Mouse (Mus musculus): Measurements from ENCODE around the gene Atp13a5.

Atp13a5 gene

DNA sequence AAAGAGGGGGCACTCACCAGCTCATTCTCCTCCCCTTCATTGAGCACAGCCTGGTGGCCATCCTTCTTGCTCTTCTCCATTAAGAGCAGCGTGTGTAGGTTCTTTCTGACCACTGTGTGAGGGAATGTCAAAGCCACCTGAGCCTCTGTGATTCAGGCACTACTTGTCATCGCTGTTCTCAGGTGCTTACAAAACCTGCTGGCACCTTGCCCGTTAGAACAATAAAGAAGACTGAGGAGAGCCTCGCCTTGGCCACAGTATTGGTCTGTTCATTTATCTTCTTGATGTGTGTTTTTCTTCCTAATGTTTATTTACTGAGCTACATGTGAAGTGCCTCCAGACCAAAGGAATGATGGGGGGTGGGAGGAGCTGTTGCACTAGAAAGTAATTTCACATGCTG, at the start of gene Atp13a5:
Atp13a5 (minus strand) TSS at position 275 of the 400 bp plus-strand sequence.
- peak; percentile 11 for DNase-seq (ENCODE audit: low spot score)

DNA sequence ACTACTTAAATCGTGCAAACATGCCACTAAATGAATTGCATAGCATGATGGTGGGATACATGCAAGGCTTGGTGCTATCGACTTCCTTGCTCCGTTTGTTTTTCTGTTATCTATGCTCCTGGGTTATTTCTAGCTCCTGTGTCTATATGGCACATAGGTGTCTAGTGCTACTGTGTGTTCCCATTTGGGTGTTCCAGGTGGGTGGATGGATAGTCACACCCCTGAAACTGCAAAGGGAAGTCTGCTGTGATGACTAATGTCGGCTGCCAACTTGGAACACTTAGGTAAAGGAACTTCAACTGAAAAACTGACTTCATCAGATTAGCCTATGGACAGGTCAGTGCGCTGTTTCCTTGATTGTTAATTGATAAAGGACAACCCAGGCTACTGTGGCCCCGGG, 36.3 kb upstream of the Atp13a5 start:
- no peak for DNase-seq (ENCODE audit: low spot score)

DNA sequence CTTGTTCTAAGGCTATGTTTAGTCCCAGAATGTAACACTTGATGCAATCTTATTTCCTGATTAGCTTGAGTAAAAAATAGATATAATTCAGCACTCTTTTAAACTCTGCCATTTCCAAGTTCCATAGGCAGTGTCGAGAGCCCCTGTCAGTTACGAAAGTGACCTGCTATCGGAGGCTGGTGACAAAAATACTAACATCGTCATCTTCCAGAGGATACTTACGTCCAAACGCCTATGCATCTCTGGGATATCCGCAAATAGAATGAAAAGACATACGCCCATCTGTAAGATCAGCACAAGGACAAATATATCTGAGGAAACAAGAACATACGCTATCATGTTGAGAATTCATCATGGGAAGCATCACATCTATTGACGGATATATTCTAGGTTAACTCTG, 28.8 kb upstream of the Atp13a5 start:
- no peak for DNase-seq (ENCODE audit: low spot score)

DNA sequence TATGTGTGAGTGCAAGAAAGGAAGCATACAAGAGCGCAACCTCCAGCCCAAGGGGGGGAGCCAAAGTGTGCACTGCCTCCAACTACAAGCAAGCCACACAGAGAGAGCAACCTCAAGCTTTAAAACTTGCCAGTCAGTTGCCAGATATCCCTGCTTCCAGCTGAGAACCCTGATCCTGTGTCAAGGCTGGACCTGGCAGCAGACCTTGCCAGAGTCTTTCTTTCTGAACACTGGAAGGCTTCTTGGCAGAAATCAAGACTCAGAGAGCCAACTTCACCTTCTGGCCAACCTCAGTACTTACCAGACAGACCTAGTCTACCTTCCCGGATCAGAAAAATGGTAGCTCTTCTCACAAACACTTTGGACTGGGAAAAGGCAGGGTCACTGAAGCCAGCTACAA, 20.5 kb upstream of the Atp13a5 start:
- DNase-seq (ENCODE audit: low spot score): peak; percentile 2

DNA sequence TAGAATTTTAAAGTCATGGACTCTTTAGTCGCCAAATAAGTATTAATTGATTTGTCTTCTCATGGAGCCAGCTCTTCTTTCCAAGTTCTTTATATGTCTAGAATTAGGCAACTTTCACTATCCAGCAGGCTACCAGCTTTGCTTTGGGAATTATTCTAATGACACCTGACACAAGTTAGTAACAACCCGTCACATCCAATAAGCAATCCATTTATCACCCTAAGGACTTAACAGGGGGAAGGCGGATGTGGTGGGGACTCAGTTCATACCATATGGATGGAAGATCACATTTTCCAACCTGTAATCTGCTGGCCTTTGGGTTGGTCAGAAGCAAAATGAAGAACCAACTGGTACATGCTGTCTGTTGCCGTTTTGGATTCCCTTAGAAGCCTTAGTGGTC, 6.2 kb upstream of the Atp13a5 start:
- DNase-seq (ENCODE audit: low spot score): no peak

DNA sequence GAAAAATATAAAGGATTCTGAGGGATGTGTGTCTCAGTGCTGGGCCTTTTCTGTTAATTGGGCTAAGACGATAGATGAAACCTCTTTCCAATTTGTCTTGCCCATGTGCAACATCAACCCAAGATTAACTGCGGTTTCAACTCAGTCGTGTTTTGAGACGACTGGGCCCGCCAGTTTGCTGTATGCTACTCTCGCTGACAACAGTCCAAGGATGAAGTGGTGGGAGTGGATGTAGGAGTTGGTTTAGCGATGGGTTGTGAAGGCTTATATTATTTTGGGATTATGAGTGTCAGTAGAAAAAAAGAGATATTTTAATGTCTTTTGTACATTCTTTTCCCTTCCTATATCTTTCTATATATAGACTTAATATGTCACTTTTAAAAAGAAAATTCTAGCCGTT, 3.9 kb downstream of the Atp13a5 start:
- DNase-seq (ENCODE audit: low spot score): no peak

DNA sequence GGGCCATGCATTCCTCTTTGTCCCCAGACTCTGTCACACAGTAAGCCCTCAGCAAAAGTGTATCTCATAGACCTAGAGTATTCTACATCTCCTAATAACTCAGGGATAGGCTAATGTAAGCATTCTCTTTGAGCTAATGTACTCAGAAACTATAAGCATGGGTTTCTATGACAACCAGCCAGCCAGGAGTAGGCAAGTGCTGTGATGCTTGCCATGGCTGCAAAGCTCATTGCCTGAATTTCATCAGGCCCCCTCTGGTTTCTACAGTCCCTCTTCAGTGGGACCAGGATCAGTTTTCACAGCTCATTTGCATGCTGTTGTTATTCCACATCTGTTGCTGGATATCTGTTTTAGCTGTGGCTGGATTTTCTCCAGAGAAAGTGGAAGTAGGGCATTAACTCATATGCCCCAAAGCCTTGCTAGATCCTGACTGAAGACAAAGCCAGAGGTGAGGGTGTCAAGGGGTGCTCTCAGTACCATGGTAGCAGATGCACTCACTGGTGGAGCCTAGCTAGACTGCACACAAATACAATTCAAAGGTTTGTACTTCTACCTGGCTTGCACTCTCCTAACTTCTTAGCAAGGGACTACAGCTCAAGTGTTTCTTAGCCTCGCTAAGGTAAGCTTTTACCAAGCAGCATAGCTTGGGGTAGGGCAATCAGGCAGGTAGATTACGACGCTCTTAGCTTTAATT, 47.0 kb downstream of the Atp13a5 start:
- DNase-seq (ENCODE audit: low spot score): no peak

DNA sequence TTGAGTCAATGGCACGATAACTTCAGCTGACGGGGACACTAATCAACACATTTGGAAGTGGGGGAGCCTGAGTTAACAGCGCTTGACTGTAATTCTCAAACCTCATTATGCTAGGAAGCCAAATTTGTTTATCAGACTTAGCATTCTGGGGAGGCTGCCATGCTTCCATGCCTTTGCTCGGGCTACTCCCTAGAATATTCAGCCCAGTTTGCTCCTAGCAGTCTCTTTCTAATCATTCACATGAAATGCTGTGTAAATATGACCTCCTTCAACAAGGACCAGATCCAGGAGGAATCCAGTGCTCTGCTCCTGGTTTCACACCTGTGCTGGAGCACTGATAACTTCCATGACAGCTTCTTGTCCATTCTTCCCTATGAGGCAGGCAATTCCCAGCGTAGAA, 47.6 kb downstream of the Atp13a5 start:
- DNase-seq (ENCODE audit: low spot score): no peak

DNA sequence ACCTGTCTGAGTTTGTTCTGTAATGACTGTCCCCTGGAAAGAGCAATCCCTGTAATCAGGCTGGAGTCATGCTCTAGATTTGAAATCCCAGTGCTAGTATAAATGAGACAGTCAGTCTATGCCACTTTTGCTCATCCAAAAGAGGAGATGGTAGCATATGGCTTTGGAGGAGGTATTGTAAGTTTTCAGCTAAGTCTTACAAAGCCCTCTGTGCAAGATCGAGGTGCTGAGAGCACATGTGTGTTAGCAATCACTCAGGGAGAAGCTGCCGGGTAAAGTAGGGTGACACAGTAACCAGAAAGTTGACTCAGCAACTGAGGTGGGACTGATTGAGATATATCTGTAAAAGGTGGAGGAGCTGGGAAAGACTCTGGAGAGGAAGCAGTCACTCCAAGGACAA, 49.3 kb downstream of the Atp13a5 start:
- DNase-seq (ENCODE audit: low spot score): no peak

DNA sequence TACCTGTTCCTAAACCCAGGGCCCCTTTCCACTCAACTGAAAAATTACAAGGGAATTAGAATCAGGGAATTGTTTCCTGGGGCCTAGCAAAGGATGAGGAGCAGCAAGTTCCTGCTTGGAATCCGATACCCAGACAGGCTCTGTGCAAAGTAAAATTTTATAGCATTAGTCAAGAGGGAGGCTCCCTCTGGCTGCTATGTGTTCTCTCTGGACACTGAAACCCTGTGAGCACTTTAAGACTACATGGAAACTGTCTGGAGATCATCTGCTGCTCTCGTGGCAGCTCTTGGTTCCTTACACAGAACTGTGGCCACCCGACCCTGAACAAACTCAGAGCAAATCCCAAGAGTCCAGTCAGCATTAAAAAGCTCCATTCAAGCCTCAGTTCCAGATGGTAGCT, 50.6 kb downstream of the Atp13a5 start:
- no peak for DNase-seq (ENCODE audit: low spot score)

DNA sequence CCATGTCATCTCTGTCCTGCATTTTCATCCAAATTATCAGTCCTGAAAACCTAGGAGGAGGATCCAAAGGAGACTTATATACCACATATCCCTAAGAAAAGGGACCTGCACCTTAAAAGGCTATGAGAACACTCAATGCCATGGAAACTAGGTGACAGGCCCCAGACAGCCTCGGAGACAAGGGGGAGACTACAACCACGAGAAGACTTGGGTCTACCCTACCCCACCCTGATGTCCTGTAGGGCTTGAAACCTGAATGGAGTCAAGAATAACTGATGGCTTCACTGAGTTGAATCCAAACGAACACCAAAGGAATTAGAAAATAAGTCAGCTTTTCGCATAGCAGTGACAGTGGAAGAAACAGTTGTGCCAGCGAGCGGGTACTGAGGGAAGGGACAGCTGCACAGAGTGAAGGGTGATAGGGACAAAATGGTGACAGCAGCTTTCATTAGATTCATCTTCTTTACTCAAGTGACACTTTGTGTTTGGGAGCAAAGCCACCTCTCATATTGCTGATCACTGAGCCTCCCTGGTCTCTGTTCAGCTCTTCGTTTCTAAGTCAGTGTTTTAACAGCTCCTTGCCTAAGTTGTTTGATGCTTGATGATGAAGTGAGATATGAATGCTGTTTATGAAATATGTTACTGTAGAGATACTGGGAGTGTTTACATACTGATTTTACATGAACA, 53.2 kb downstream of the Atp13a5 start:
- no peak for DNase-seq (ENCODE audit: low spot score)

DNA sequence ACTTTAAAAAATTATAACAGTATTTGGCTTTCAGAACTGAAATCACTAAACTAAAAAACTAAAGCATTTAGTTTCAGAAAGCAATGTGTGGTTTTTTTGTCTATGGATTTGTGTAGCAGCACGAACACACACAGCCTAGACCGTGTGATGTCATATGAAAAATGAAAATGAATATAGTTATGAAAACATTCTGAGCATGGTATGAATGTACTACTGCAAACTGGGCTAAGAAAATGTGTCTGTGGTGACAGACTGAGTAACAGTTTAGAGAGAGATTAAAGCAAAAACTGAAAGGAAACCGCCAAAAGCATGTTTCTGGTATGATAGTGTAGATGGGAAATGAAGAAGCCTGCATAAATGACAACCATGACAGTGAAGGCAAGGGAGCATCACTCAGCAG, 57.8 kb downstream of the Atp13a5 start:
- DNase-seq (ENCODE audit: low spot score): no peak

DNA sequence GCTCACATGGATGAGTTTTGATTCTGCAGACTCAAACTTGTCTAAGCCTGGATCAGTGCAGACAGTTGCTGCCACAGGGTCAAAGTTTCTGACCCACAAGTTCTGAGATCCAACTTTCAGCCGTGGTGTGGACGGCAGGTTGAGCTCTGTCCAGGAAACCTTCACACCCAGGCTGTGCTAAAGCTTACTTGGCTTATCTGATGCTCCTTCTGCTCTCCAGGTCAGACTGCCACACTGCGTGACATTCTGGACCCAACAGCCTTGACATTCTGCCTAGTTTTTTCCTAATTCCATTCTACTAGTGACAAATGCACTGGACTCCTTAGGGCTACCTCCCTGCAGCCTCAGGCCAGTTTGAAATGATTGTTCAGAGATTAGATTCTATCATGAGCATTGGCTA, 63.1 kb downstream of the Atp13a5 start:
- DNase-seq (ENCODE audit: low spot score): no peak

DNA sequence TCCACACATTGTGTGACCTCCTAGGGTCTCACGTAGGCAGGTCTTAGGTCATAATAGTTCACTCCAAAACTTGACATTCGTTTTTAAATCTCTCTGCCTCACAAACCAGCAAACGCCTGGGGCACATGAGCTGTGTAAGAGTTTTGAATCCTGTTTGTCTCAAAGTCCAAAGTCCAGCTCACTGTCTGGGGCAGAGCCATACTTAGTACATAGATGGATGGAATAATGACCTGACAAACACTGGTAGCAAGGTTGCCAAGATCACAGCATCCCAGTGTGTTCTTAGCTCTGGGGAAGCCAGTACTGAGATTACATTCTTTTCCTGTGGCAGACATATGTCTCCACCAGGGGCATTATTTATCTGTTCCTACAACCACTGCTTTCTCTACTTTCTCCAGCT, 63.5 kb downstream of the Atp13a5 start:
- no peak for DNase-seq (ENCODE audit: low spot score)

DNA sequence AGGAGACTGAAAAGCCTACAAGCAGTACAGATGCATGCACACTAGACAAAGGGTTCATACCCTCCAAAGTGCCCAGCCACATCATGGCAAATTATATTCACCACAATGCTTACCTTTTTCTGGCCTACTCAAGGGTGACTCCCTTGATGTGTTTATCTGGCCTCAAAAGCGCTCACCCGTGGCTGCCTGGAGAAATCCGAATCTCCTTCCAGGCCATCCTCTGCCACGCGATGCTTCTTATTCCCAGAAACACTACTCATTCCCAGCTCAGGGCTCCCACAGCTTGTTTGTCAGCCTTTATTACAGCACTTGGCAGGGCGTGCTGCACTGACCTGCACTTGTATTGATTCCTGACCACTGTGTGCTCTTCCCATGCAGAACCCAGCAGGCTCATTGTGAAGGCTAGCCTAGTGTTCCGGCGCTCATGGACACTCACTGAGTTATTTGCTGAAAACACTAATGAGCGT, 80.9 kb downstream of the Atp13a5 start:
- no peak for DNase-seq (ENCODE audit: low spot score)

DNA sequence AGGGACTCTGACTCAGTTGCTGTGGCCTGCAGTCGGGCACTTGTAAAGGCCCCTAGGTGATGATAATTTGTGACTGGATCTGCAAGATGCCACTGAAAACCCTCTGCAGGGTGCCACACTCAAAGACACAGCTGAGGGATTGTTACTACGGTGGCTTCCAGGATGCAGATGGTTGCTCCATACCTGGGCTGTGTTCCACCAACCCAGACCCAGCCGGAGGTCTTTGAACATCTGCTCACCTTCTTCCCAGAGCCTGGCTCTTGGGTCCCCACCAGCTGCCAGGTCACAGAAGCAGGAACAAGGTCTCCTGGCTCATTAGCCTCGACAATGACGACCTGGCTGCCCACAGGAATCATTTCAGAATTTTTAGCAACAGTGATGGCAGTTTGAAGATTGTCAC, 97.8 kb downstream of the Atp13a5 start:
- no peak for DNase-seq (ENCODE audit: low spot score)

DNA sequence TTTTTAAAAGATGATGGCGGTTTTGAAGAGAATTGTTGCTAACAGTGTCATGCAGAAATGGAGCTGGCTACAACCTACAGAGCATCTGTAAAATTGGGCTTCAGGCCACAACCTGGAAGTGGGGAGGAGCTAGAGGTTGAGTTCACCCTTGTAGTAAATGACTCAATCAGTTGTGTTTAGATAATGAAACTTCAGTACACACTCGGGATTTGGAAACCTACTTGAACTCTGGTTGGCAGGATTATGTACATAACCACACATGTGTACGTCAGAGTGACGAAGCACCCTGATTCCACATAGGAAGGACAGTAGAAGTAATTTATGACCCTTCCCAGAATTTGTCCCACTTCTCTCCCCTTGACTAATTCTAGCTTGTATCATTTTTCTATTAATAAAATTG, 124.2 kb downstream of the Atp13a5 start:
- no peak for DNase-seq (ENCODE audit: low spot score)

DNA sequence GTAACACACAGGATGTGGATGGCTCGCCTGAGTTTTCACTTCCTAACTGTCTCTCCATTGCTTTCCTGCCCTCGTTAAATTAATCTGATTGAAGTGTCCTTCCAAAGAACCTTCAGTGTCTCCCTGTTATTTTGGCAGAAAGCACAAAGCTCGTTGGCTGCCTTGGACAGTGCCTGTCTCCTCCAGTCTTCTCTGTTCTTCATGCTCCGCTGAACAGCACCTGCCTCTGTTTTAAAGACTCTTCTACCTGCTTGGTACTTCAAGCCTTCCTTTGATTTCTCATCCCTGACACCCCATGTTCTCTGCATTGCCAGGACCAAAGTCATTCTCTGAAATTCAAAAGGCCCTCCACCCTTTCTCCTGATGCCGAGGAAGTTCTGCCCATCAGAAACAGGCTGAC, 142.6 kb downstream of the Atp13a5 start:
- DNase-seq (ENCODE audit: low spot score): no peak

DNA sequence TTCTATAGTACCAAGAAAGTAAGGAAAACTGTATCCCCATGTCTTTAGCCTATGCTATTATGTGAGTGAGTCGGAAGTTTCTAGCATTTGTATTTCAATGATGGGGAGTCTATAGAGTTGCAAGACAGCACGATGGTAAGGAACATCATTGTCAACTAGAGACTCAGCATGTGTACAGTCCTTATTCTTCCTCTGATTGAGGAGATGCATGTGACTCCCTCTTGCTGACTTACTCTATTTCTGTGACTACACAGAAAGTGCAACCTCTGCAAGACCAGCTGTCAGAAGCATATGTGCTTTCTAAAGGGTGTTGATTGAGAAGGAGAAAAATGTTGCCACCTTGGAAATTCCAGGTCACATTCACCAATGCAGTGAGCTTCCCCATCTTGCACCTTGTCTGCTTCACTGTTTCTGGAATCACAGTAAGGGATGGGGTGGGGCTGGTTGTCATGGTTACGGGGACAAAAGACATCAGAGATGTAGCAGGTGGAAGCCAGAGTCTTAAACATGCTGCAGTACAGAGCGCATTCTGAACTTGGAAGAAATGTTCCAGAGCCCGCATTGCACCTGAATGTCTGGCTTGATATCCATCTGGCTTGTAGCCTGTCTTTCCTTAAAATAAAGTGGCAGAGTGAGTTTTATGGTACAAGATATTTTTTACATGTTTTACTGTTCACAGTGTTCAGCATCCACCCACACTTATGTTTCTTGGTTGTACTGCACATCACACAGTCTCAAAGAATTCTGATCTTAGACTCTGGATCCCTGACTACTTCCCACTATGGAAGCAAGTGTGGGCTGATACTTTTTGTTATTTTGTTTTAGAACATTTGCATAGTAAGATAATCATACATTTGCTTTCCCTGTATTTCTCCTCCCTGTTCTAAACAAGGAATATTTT, 161.9 kb downstream of the Atp13a5 start:
- no peak for DNase-seq (ENCODE audit: low spot score)

DNA sequence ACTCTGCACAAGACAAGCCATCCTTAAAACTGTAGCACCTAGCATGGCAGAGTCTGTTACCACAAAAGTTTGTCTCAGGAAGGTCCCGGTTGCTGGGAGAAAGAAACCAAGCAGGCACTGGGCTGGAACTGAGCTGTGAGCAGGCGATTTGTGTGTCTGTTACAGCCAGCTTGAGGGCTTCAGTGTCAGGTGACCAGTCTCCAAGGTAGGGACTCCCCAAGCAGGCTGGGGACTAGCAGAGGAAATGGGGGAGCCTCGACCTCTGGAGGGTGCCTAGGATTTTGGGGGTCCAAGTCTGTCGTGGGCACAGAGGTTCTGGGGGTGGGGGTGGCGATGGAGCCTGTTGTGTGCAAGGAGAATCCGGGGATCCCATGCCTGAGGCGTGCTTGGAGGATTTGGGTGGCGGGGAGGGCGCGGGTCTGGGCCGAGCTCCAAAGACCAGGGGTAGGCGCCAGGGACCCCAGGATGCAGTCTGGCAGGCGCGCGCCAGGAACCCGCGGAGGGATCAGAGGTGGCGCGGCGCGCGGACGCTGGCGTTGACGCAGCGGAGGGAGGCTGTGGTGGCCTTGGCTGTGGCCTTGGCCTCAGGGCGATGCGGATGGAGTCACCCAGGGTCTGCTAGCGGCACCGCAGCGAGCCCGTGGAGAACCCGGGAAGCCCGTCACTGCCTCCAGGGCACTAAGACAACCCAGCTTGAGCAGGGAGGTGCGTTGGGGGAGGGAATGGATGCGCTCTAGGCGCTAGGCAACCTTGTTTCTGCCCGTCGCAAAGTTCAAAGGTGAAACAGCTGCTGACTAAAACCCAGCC, 168.7 kb downstream of the Atp13a5 start, which contains the start of gene Hrasls:
Hrasls (plus strand) TSS at position 91 of the 807 bp plus-strand sequence.
- peak; percentile 19 for DNase-seq (ENCODE audit: low spot score)

DNA sequence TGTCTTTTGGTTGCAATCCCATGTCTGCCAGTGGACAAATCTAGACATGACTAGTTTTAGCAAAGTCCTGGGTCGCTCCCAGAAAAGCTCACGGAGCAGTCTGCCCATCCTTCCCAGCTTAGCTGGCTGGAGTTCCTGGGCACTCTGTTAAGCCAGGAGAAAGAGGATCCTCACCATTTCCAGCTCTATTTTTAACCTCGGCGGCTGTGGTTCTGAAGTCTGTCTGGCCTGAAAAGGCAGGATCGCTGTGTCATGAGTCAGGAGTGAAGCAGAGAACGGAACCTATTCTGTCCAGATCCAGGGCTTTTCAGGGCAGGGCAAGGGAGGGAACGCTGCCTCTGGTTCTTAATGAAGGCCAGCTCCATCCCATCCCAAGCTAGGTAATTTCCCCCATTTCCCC, 169.7 kb downstream of the Atp13a5 start:
- DNase-seq (ENCODE audit: low spot score): no peak

DNA sequence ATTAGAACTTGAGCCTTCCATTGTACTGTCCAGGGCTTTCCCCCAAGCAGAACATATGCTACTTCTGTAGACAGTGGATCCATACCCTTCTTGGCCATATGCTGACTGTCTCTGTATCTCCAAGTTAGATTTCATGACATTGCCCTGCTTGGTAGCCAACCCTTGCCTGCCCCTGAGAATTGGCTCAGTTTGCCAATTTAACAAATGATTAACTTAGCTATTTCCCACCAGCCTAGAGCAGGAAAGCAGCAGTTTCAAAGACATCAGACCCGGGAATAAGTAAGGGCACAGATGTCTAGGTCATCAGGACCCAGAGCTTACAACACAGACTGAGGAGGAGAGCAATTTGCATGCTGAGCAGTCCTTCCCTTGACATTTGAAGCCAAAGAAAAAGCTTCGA, 173.0 kb downstream of the Atp13a5 start:
- no peak for DNase-seq (ENCODE audit: low spot score)

All from ovary, adult 18-20 months (tissue).